Mouse (Mus musculus) embryonic facial prominence, embryonic 12.5 days (tissue): Measurements from ENCODE around the gene Lpgat1. TPM values are rescaled to one million over a fixed set of nuclear protein-coding genes. Genes with fewer than 3 reads are reported as not detected.

Experiments used
- ATAC-seq: fragments of 200-750 bp; cut with Nextera tagmentation; 2 replicates; pipeline ENCODE4 v1.8.0; 2017; ENCODE audit not compliant: insufficient number of reproducible peaks, insufficient read depth, low FRiP score, low TSS enrichment
- H3K27ac ChIP-seq: fragments of 300-500 bp; sonication (generic); 2 replicates; pipeline ENCODE4 v1.5.1; 2016; ENCODE audit warnings: mild to moderate bottlenecking
- H3K27me3 ChIP-seq: fragments of 300-500 bp; sonication (generic); 2 replicates; pipeline ENCODE4 v1.6.1; 2016; ENCODE audit warnings: mild to moderate bottlenecking, moderate library complexity
- H3K36me3 ChIP-seq: fragments of 300-500 bp; sonication (generic); 2 replicates; pipeline ENCODE4 v1.6.1; 2016; ENCODE audit warnings: mild to moderate bottlenecking
- H3K4me1 ChIP-seq: fragments of 300-500 bp; sonication (generic); 2 replicates; pipeline ENCODE4 v1.6.1; 2016
- H3K4me2 ChIP-seq: fragments of 300-500 bp; sonication (generic); replicated peaks from 2 replicates; pipeline ENCODE4 v1.6.1; 2016; ENCODE audit warnings: mild to moderate bottlenecking, moderate library complexity
- H3K4me3 ChIP-seq: fragments of 300-500 bp; sonication (generic); 2 replicates; pipeline ENCODE4 v1.5.1; 2016; ENCODE audit warnings: mild to moderate bottlenecking
- H3K9ac ChIP-seq: fragments of 300-500 bp; sonication (generic); 2 replicates; pipeline ENCODE4 v1.6.1; 2016; ENCODE audit warnings: mild to moderate bottlenecking, moderate library complexity
- H3K9me3 ChIP-seq: fragments of 300-500 bp; sonication (generic); 2 replicates; pipeline ENCODE4 v1.6.1; 2016; ENCODE audit warnings: mild to moderate bottlenecking, moderate library complexity
- WGBS: fragments of 180-500 bp; shearing (Covaris S2); methylation state at CpG from one replicate; pipeline ENCODE4 v1.1.7; 2016; 5-methylcytosine and 5-hydroxymethylcytosine counted together
- polyA plus RNA-seq: library from polyadenylated mRNA; unstranded; fragments of >200 nt; fragmentation: Nextera tagmentation; extraction: Ambion mirVana; gene quantifications from 2 replicates; pipeline ENCODE4 v1.2.1, GENCODE M21; 2016

Gene Lpgat1
- polyA plus RNA-seq, 1 experiment from 2014 or later = 37.2 TPM

DNA sequence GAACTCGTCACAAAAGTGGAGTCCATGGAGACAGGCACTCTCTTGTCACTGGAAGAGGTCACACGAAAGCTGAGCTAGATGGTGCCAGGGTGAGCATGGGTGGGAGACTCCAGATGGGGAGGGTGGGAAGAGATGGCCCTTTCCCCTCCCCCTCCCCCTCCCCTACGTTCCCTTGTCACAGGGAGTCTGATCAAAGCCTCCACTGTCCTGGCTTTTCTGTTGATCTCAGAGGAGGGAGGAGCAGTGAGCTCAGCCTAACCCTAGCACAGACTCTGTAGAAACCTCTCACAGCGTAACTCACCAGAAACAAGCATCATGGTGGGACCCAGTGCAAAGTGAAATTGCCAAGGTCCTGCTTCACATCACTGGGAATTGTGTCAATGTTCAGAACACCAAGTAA lies 69.7 kb downstream of the Lpgat1 start:
- no peaks in the 10 kb centered on the region for H3K4me1 ChIP-seq
- no peaks in the 10 kb centered on the region for H3K36me3 ChIP-seq
- H3K4me2 ChIP-seq = no peak overlapping the region
- H3K27ac ChIP-seq = no peak overlapping the region
- H3K9ac ChIP-seq = no peak overlapping the region
- H3K27me3 ChIP-seq = no peaks in the 10 kb centered on the region
- no peak for ATAC-seq
- H3K4me3 ChIP-seq = no peak overlapping the region
- 0 out of 2 replicates have a peak, but pooled peaks cover 6% of the 10 kb centered on the region for H3K9me3 ChIP-seq
- WGBS = 28% methylated on average over 4 of the region's 4 CpGs

DNA sequence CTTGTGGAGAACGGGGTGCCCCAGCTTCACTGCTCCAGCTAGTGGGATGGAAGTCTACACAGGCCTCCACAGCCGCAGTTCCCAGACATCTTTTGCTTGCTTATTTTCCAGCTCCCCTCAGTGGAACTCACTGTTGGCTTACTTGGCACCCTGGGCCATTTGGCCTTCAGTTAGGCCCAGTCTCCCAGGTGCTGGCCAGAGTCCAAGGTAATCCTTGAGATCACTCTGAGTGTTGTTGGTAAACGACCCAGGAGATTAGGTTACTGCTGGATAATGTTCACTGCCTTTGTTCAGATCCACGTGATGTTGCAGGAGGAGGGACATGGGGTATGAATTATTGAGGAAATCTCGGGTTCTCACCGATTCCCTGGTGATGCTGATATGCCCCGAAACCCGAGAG lies 75.4 kb downstream of the Lpgat1 start:
- ATAC-seq = no peak
- no peak overlapping the region for H3K4me2 ChIP-seq
- H3K27me3 ChIP-seq = no peaks in the 10 kb centered on the region
- no peaks in the 10 kb centered on the region for H3K4me1 ChIP-seq
- WGBS = 70% methylated on average over 8 of the region's 8 CpGs
- H3K4me3 ChIP-seq = no peak overlapping the region
- no peaks in the 10 kb centered on the region for H3K36me3 ChIP-seq
- 0 out of 2 replicates have a peak, but pooled peaks cover 6% of the 10 kb centered on the region for H3K9me3 ChIP-seq
- no peak overlapping the region for H3K9ac ChIP-seq
- H3K27ac ChIP-seq = no peak overlapping the region

- Histone ChIP-seq H3K9ac (no peak overlapping the region), H3K4me2 (no peak overlapping the region), H3K9me3 (0 out of 2 replicates have a peak, but pooled peaks cover 5% of the 10 kb centered on the region), H3K36me3 (no peaks in the 10 kb centered on the region), H3K27me3 (no peaks in the 10 kb centered on the region), H3K4me3 (no peak overlapping the region), H3K4me1 (no peaks in the 10 kb centered on the region), H3K27ac (no peak overlapping the region)
- no peak for ATAC-seq
- 75% methylated on average over 7 of the region's 7 CpGs for WGBS
Observed at GRCm38 (mm10) chr1:191793888-191794532, 76.4 kb downstream of the Lpgat1 start.

DNA sequence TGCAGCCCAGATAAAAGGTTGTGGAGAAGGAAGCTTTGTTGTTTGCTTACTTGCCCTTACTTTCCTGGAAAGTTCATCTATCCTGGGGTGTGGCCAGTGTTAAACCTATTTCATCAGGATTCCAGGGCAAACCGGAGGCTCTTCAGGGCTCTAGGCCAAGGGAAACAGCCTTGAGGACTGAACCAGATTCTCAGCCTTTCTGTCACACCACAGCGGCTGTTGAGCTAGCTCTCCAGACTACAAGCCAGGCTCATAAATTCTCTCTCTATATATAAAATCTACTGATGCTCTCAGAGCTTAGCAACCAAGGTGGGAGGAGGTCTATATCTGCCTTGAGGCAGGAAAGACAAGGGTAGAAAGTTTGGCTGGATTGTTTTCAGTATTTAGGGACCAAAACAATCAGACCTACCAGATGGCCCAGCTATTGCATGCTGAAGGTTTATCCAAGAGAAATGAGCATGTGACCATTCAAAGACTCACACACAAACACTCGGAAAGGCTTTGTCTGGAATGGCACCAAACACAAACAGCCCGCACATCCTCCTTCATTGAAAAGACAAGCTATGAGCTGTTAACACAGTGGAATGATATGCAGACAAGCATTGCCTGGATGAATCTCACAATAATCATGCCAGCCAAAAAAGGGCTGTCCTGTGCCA lies 78.7 kb downstream of the Lpgat1 start:
- Histone ChIP-seq H3K4me3 (no peak overlapping the region), H3K9ac (no peak overlapping the region), H3K27me3 (no peaks in the 10 kb centered on the region), H3K36me3 (no peaks in the 10 kb centered on the region), H3K4me1 (no peaks in the 10 kb centered on the region), H3K27ac (no peak overlapping the region), H3K9me3 (no peaks in the 10 kb centered on the region), H3K4me2 (no peak overlapping the region)
- ATAC-seq = no peak
- WGBS = 89% methylated on average over 4 of the region's 4 CpGs

- Histone ChIP-seq H3K27ac (no peak overlapping the region), H3K4me2 (no peak overlapping the region), H3K9ac (no peak overlapping the region), H3K4me1 (no peaks in the 10 kb centered on the region), H3K9me3 (no peaks in the 10 kb centered on the region), H3K27me3 (no peaks in the 10 kb centered on the region), H3K36me3 (no peaks in the 10 kb centered on the region), H3K4me3 (no peak overlapping the region)
- WGBS = 66% methylated on average over 9 of the region's 9 CpGs
- ATAC-seq = no peak
Observed at GRCm38 (mm10) chr1:191802093-191802819, 84.6 kb downstream of the Lpgat1 start.

DNA sequence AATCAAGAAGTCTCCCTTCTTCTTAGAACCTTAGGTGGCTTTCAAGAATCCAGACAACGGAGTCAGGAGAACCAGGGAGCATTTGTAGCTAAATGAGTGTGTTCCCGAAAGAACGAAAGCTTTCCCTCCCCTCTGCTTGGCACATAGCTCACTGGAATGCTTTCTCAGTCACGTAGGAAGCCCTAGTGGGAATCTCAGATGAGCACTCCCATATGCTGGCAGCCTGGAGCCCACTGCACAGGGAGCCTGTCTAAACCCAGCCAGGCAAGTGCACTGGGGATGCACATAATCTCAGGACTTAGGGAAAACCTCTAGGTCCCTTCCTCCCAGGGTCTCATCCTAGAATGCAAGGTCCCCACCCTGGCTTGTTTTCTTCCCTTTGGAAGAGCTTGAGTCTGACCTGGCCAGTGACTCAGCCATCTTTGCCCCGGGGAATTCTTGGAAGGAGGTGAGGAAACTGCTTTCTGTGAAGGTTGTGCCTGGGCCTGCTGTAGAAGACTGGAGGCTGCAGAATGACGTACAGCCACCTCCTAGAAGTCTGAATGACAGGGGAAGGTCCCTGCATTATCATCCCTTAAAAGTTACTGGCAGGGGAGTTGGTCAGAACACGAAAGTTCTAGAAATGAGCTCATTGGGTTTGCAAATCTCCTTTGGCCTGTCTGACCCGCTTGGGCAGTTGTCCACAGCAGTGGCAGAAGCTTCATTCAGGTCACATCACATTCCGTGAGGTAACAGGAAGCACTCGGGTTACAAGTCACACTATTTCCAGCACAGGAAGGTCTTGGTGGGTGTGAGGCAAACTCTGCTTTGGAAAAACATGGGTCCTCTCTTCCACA lies 85.4 kb downstream of the Lpgat1 start:
- Histone ChIP-seq H3K4me1 (no peaks in the 10 kb centered on the region), H3K4me3 (no peak overlapping the region), H3K9ac (no peak overlapping the region), H3K27ac (no peak overlapping the region), H3K4me2 (no peak overlapping the region), H3K36me3 (no peaks in the 10 kb centered on the region), H3K9me3 (no peaks in the 10 kb centered on the region), H3K27me3 (no peaks in the 10 kb centered on the region)
- WGBS = 63% methylated on average over 10 of the region's 10 CpGs
- ATAC-seq = no peak

DNA sequence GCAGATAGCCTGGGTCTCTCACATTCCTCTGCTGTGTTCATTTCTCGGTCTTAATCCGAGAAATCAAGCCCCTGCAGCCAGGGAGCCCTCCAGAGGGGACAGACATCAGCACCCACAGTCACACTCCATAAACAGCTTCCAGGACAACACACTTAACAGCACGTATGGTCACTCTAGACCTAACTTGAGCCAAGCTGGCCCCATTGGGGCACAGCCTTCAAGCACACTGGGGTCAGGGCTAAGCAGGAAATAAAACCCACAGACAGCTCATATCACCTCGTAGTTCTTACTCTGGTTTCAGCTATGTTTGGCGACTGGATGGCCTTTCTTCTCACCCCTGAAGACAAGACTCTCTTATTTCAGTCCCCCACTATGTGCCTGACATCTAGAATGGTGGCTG lies 87.1 kb downstream of the Lpgat1 start:
- WGBS = 47% methylated on average over 5 of the region's 5 CpGs
- ATAC-seq = no peak

GRCm38 (mm10) chr1:191805788-191806187 lies 88.2 kb downstream of the Lpgat1 start:
- 77% methylated on average over 6 of the region's 6 CpGs for WGBS
- Histone ChIP-seq H3K9me3 (no peaks in the 10 kb centered on the region), H3K27ac (no peak overlapping the region), H3K36me3 (no peaks in the 10 kb centered on the region), H3K4me2 (no peak overlapping the region), H3K9ac (no peak overlapping the region), H3K4me3 (no peak overlapping the region), H3K4me1 (no peaks in the 10 kb centered on the region), H3K27me3 (no peaks in the 10 kb centered on the region)
- no peak for ATAC-seq

More for the DNA sequence above, 87.1 kb downstream of the Lpgat1 start:
- H3K27ac ChIP-seq = no peak overlapping the region
- H3K4me1 ChIP-seq = no peaks in the 10 kb centered on the region
- no peaks in the 10 kb centered on the region for H3K27me3 ChIP-seq
- H3K4me2 ChIP-seq = no peak overlapping the region
- H3K36me3 ChIP-seq = no peaks in the 10 kb centered on the region
- no peak overlapping the region for H3K9ac ChIP-seq
- no peaks in the 10 kb centered on the region for H3K9me3 ChIP-seq
- no peak overlapping the region for H3K4me3 ChIP-seq

DNA sequence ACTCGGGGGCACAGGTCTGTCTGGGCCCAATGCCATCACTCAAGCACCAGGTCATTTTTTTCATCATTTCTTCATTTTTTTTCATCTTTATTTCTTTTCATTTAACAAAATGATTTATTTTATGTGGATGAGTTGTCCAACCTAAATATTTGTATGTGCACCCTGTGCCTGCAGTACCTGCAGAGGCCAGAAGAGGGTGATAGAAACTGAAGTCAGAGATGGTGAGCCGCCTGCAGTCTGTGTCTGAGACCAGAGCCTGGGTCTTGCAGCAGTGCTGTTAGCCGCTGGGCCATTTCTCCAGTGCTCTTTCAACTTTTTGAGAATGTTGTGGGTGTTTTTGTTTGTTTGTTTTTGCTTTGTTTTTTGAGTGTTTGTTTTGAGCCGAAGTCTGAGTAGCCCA lies 89.1 kb downstream of the Lpgat1 start:
- no peaks in the 10 kb centered on the region for H3K36me3 ChIP-seq
- no peak overlapping the region for H3K4me3 ChIP-seq
- no peaks in the 10 kb centered on the region for H3K27me3 ChIP-seq
- H3K27ac ChIP-seq = no peak overlapping the region
- H3K4me1 ChIP-seq = no peaks in the 10 kb centered on the region
- 91% methylated on average over 4 of the region's 4 CpGs for WGBS
- no peak overlapping the region for H3K9ac ChIP-seq
- no peak for ATAC-seq
- H3K4me2 ChIP-seq = no peak overlapping the region
- H3K9me3 ChIP-seq = no peaks in the 10 kb centered on the region

GRCm38 (mm10) chr1:191807979-191808378 lies 90.3 kb downstream of the Lpgat1 start:
- Histone ChIP-seq H3K9ac (no peak overlapping the region), H3K36me3 (no peaks in the 10 kb centered on the region), H3K9me3 (no peaks in the 10 kb centered on the region), H3K4me2 (no peak overlapping the region), H3K4me3 (no peak overlapping the region), H3K27me3 (no peaks in the 10 kb centered on the region), H3K27ac (no peak overlapping the region), H3K4me1 (no peaks in the 10 kb centered on the region)
- WGBS = 90% methylated on average over 7 of the region's 7 CpGs
- ATAC-seq = no peak

GRCm38 (mm10) chr1:191808688-191809223 lies 91.1 kb downstream of the Lpgat1 start:
- H3K36me3 ChIP-seq = no peaks in the 10 kb centered on the region
- no peak overlapping the region for H3K4me3 ChIP-seq
- no peak overlapping the region for H3K9ac ChIP-seq
- H3K9me3 ChIP-seq = no peaks in the 10 kb centered on the region
- 83% methylated on average over 12 of the region's 12 CpGs for WGBS
- H3K27ac ChIP-seq = no peak overlapping the region
- H3K4me2 ChIP-seq = no peak overlapping the region
- H3K4me1 ChIP-seq = no peaks in the 10 kb centered on the region
- no peak for ATAC-seq
- H3K27me3 ChIP-seq = no peaks in the 10 kb centered on the region
